Mouse (Mus musculus) hindbrain, embryonic 11.5 days (tissue): Measurements from ENCODE around the gene Tmem206. TPM values are rescaled to one million over a fixed set of nuclear protein-coding genes. Genes with fewer than 3 reads are reported as not detected.
A peak's percentile ranks its signal among the peaks of the same experiment; 100 is the strongest.

Source experiments
- ATAC-seq: fragments of 200-750 bp; cut with Nextera tagmentation; 2 replicates; pipeline ENCODE4 v1.8.0; 2017; ENCODE audit warnings: mild to moderate bottlenecking, moderate TSS enrichment, moderate library complexity; ENCODE audit not compliant: low FRiP score
- DNase-seq: peaks from one replicate; pipeline ENCODE4 v3.0.0-alpha.2; 2015; ENCODE audit warnings: low spot score
- H3K27ac ChIP-seq: fragments of 300-500 bp; sonication (generic); 2 replicates; pipeline ENCODE4 v1.5.1; 2014; ENCODE audit warnings: mild to moderate bottlenecking, low read depth, low read length
- H3K27me3 ChIP-seq: fragments of 300-500 bp; sonication (generic); 2 replicates; pipeline ENCODE4 v1.6.1; 2014; ENCODE audit warnings: mild to moderate bottlenecking, low read length, moderate library complexity, mixed read lengths; ENCODE audit not compliant: control insufficient read depth, insufficient read depth
- H3K36me3 ChIP-seq: fragments of 300-500 bp; sonication (generic); 2 replicates; pipeline ENCODE4 v1.6.1; 2014; ENCODE audit warnings: mild to moderate bottlenecking, low read length, moderate library complexity, mixed read lengths; ENCODE audit not compliant: control insufficient read depth, insufficient read depth
- H3K4me1 ChIP-seq: fragments of 300-500 bp; sonication (generic); replicated peaks from 2 replicates; pipeline ENCODE4 v1.6.1; 2014; ENCODE audit warnings: low read length, mixed read lengths; ENCODE audit not compliant: control insufficient read depth, insufficient read depth
- H3K4me2 ChIP-seq: fragments of 300-500 bp; sonication (generic); replicated peaks from 2 replicates; pipeline ENCODE4 v1.6.1; 2014; ENCODE audit warnings: mild to moderate bottlenecking, low read depth, low read length
- H3K4me3 ChIP-seq: fragments of 300-500 bp; sonication (generic); 2 replicates; pipeline ENCODE4 v1.5.1; 2014; ENCODE audit warnings: low read depth, low read length
- H3K9ac ChIP-seq: fragments of 300-500 bp; sonication (generic); 2 replicates; pipeline ENCODE4 v1.6.1; 2014; ENCODE audit warnings: low read depth, low read length
- H3K9me3 ChIP-seq: fragments of 300-500 bp; sonication (generic); 2 replicates; pipeline ENCODE4 v1.6.1; 2016; ENCODE audit warnings: low read length; ENCODE audit not compliant: control insufficient read depth
- WGBS: fragments of 180-500 bp; shearing (Covaris S2); extraction: QIAGEN DNeasy Blood & Tissue Kit; methylation state at CpG from one replicate; pipeline ENCODE4 v1.1.7; 2014; 5-methylcytosine and 5-hydroxymethylcytosine counted together
- polyA plus RNA-seq: library from polyadenylated mRNA; unstranded; fragments of >200 nt; fragmentation: Nextera tagmentation; extraction: Ambion mirVana; gene quantifications from 2 replicates; pipeline ENCODE4 v1.2.1, GENCODE M21; 2014

Gene Tmem206
- polyA plus RNA-seq, 1 experiment from 2014 or later, result 39.7 TPM

GRCm38 (mm10) chr1:191375644-191375998 is 49.9 kb downstream of the Tmem206 start:
- Histone ChIP-seq H3K27me3 (no peaks in the 10 kb centered on the region), H3K4me3 (no peak overlapping the region), H3K4me1 (no peaks in the 10 kb centered on the region), H3K4me2 (no peak overlapping the region), H3K9ac (no peak overlapping the region), H3K9me3 (no peaks in the 10 kb centered on the region), H3K27ac (no peak overlapping the region), H3K36me3 (no peaks in the 10 kb centered on the region)
- no peak for ATAC-seq
- WGBS, result 86% methylated on average over 5 of the region's 5 CpGs
- no peak for DNase-seq

- H3K4me2 ChIP-seq, result no peak overlapping the region
- no peak overlapping the region for H3K4me3 ChIP-seq
- no peak overlapping the region for H3K27ac ChIP-seq
- H3K36me3 ChIP-seq, result no peaks in the 10 kb centered on the region
- WGBS, result 93% methylated on average over 2 of the region's 2 CpGs
- no peak overlapping the region for H3K9ac ChIP-seq
- no peaks in the 10 kb centered on the region for H3K27me3 ChIP-seq
- H3K9me3 ChIP-seq, result no peaks in the 10 kb centered on the region
- ATAC-seq (no peak), DNase-seq (no peak)
- H3K4me1 ChIP-seq, result no peaks in the 10 kb centered on the region
Measured at GRCm38 (mm10) chr1:191378080-191378479, 52.4 kb downstream of the Tmem206 start.

GRCm38 (mm10) chr1:191380843-191381242 is 55.1 kb downstream of the Tmem206 start:
- no peak overlapping the region for H3K9ac ChIP-seq
- ATAC-seq (no peak), DNase-seq (no peak)
- no peaks in the 10 kb centered on the region for H3K27me3 ChIP-seq
- no peaks in the 10 kb centered on the region for H3K4me1 ChIP-seq
- H3K36me3 ChIP-seq, result no peaks in the 10 kb centered on the region
- H3K27ac ChIP-seq, result no peak overlapping the region
- 94% methylated on average over 3 of the region's 3 CpGs for WGBS
- H3K4me3 ChIP-seq, result no peak overlapping the region
- H3K9me3 ChIP-seq, result no peaks in the 10 kb centered on the region
- no peak overlapping the region for H3K4me2 ChIP-seq

GRCm38 (mm10) chr1:191381955-191382736 is 56.4 kb downstream of the Tmem206 start:
- 90% methylated on average over 11 of the region's 11 CpGs for WGBS
- no peak for DNase-seq
- no peaks in the 10 kb centered on the region for H3K9me3 ChIP-seq

GRCm38 (mm10) chr1:191384786-191385430 is 59.2 kb downstream of the Tmem206 start:
- H3K4me2 ChIP-seq, result no peak overlapping the region
- H3K9ac ChIP-seq, result no peak overlapping the region
- ATAC-seq, result no peak
- no peak overlapping the region for H3K4me3 ChIP-seq
- H3K9me3 ChIP-seq, result no peaks in the 10 kb centered on the region
- no peak overlapping the region for H3K27ac ChIP-seq
- DNase-seq, result no peak
- no peaks in the 10 kb centered on the region for H3K27me3 ChIP-seq
- WGBS, result 92% methylated on average over 10 of the region's 10 CpGs
- no peaks in the 10 kb centered on the region for H3K36me3 ChIP-seq
- no peaks in the 10 kb centered on the region for H3K4me1 ChIP-seq

More at GRCm38 (mm10) chr1:191381955-191382736, 56.4 kb downstream of the Tmem206 start:
- Histone ChIP-seq H3K9ac (no peak overlapping the region), H3K27ac (no peak overlapping the region), H3K4me3 (no peak overlapping the region), H3K4me1 (no peaks in the 10 kb centered on the region), H3K27me3 (no peaks in the 10 kb centered on the region), H3K36me3 (no peaks in the 10 kb centered on the region), H3K4me2 (no peak overlapping the region)
- ATAC-seq, result no peak

GRCm38 (mm10) chr1:191391311-191391710 is 65.6 kb downstream of the Tmem206 start:
- H3K36me3 ChIP-seq, result no peaks in the 10 kb centered on the region
- H3K4me3 ChIP-seq, result no peak overlapping the region
- no peak overlapping the region for H3K4me2 ChIP-seq
- 31% methylated on average over 3 of the region's 3 CpGs for WGBS
- H3K27me3 ChIP-seq, result no peaks in the 10 kb centered on the region
- H3K9ac ChIP-seq, result no peak overlapping the region
- H3K27ac ChIP-seq, result no peak overlapping the region
- DNase-seq, result peak; percentile 62
- 0 out of 2 replicates have a peak, but pooled peaks cover 2% of the 10 kb centered on the region for H3K4me1 ChIP-seq
- no peak for ATAC-seq
- H3K9me3 ChIP-seq, result no peaks in the 10 kb centered on the region

GRCm38 (mm10) chr1:191393536-191393935 is 67.8 kb downstream of the Tmem206 start:
- Histone ChIP-seq H3K4me1 (0 out of 2 replicates have a peak, but pooled peaks cover 2% of the 10 kb centered on the region), H3K36me3 (no peaks in the 10 kb centered on the region), H3K9ac (no peak overlapping the region), H3K4me2 (no peak overlapping the region), H3K27ac (no peak overlapping the region), H3K9me3 (no peaks in the 10 kb centered on the region), H3K4me3 (no peak overlapping the region), H3K27me3 (no peaks in the 10 kb centered on the region)
- DNase-seq (no peak), ATAC-seq (no peak)
- WGBS, result 85% methylated on average over 3 of the region's 3 CpGs

- 67% methylated on average over 2 of the region's 2 CpGs for whole genome bisulfite sequencing
- Histone ChIP-seq H3K27me3 (no peaks in the 10 kb centered on the region), H3K4me1 (0 out of 2 replicates have a peak, but pooled peaks cover 2% of the 10 kb centered on the region), H3K9me3 (no peaks in the 10 kb centered on the region), H3K4me3 (no peak overlapping the region), H3K4me2 (no peak overlapping the region), H3K36me3 (no peaks in the 10 kb centered on the region), H3K9ac (no peak overlapping the region), H3K27ac (no peak overlapping the region)
- DNase-seq (no peak), ATAC-seq (no peak)
Measured at GRCm38 (mm10) chr1:191394126-191394525, 68.4 kb downstream of the Tmem206 start.

- DNase-seq, result no peak
Measured at GRCm38 (mm10) chr1:191395200-191395599, 69.5 kb downstream of the Tmem206 start.

More at GRCm38 (mm10) chr1:191395200-191395599, 69.5 kb downstream of the Tmem206 start:
- peak overlapping the region; percentile 66; the same call in 1 of the 2 replicates for H3K4me3 ChIP-seq
- no peaks in the 10 kb centered on the region for H3K27me3 ChIP-seq
- H3K4me1 ChIP-seq, result 0 out of 2 replicates have a peak, but pooled peaks cover 2% of the 10 kb centered on the region
- H3K36me3 ChIP-seq, result no peaks in the 10 kb centered on the region
- WGBS, result 45% methylated on average over 1 of the region's 1 CpGs
- no peak overlapping the region for H3K9ac ChIP-seq
- H3K4me2 ChIP-seq, result peak overlapping the region; percentile 75; the same call in 1 of the 2 replicates
- ATAC-seq, result no peak
- H3K27ac ChIP-seq, result no peak overlapping the region
- no peaks in the 10 kb centered on the region for H3K9me3 ChIP-seq
